Mouse (Mus musculus) gonadal fat pad, adult 2 months (tissue): ENCODE measurements at regions not wholly inside any gene's neighbourhood (a gene's known extent, or its start where the extent isn't known, plus 50 kb on each side); places are given as distances from the start of the nearest gene placed in this dataset.

Experiments
- DNase-seq: peaks from one replicate; pipeline ENCODE4 v3.0.0-alpha.2; 2012; ENCODE audit warnings: low read depth

- DNase-seq = no peak
Observed at GRCm38 (mm10) chr4:153227680-153228420, 254.8 kb downstream of the Ajap1 start.

GRCm38 (mm10) chr4:153224618-153225177, 257.9 kb downstream of the Ajap1 start:
- no peak for DNase-seq

- no peak for DNase-seq
Observed at GRCm38 (mm10) chr4:153223019-153223418, 259.6 kb downstream of the Ajap1 start.

GRCm38 (mm10) chr4:153220485-153220884, 262.1 kb downstream of the Ajap1 start:
- DNase-seq = no peak

GRCm38 (mm10) chr4:153220074-153220473, 262.5 kb downstream of the Ajap1 start:
- no peak for DNase-seq

GRCm38 (mm10) chr4:153217541-153217980, 265.1 kb downstream of the Ajap1 start:
- no peak for DNase-seq

GRCm38 (mm10) chr4:153212095-153212494, 270.5 kb downstream of the Ajap1 start:
- no peak for DNase-seq

- DNase-seq = no peak
Observed at GRCm38 (mm10) chr4:153208822-153209221, 273.8 kb downstream of the Ajap1 start.

- no peak for DNase-seq
Observed at GRCm38 (mm10) chr4:153208215-153208614, 274.4 kb downstream of the Ajap1 start.

GRCm38 (mm10) chr4:153207578-153208102, 275.0 kb downstream of the Ajap1 start:
- DNase-seq = no peak

GRCm38 (mm10) chr4:153206789-153207457, 275.7 kb downstream of the Ajap1 start:
- no peak for DNase-seq

GRCm38 (mm10) chr4:153204764-153205163, 277.8 kb downstream of the Ajap1 start:
- no peak for DNase-seq

GRCm38 (mm10) chr4:153200799-153201770, 281.5 kb downstream of the Ajap1 start:
- no peak for DNase-seq

GRCm38 (mm10) chr4:153189485-153189884, 293.1 kb downstream of the Ajap1 start:
- no peak for DNase-seq

GRCm38 (mm10) chr4:153188504-153189031, 294.0 kb downstream of the Ajap1 start:
- DNase-seq = no peak

GRCm38 (mm10) chr4:153187959-153188503, 294.6 kb downstream of the Ajap1 start:
- no peak for DNase-seq

GRCm38 (mm10) chr4:153177496-153177895, 305.1 kb downstream of the Ajap1 start:
- no peak for DNase-seq

GRCm38 (mm10) chr4:153175660-153176059, 307.0 kb downstream of the Ajap1 start:
- DNase-seq = no peak

GRCm38 (mm10) chr4:153175077-153175476, 307.5 kb downstream of the Ajap1 start:
- DNase-seq = no peak

- no peak for DNase-seq
Observed at GRCm38 (mm10) chr4:153169991-153170390, 312.6 kb downstream of the Ajap1 start.

- no peak for DNase-seq
Observed at GRCm38 (mm10) chr4:153164810-153165209, 317.8 kb downstream of the Ajap1 start.
